Comparison of ENCODE assay signal across 10 mouse cellular contexts in genomic region chr7:118827975-118828416, GRCm38 (mm10). TPM values are rescaled to one million over a fixed set of nuclear protein-coding genes. Genes with fewer than 3 reads are reported as not detected.
A peak's percentile ranks its signal among the peaks of the same experiment; 100 is the strongest.
DNase-seq lines count a peak whose midpoint lies in the region; ATAC-seq and TF ChIP-seq lines count a peak whose summit lies in the region.
"Had no signal": no experiment of that assay in that cellular context is flagged by ENCODE, and none has a peak within 500 bp of the region (broad histone marks: within the 10 kb centered on the region; RNA-seq: fewer than 3 reads in every experiment).

No protein-coding gene starts in this region.

- TF ChIP-seq EP300 in MEL (IDR thresholded peaks at IDR 0.05; ENCODE audit: low read depth in 1 of 2, low read length in 2 of 2), result 0 out of 4 replicates have a peak, but pooled peaks of 1 of the 2 experiments have one; percentile 4

- H3K79me2 ChIP-seq in MEL (ENCODE audit: control insufficient read depth, insufficient read depth, low read length, poor library complexity), result no peaks in the 10 kb centered on the region

- no peak overlapping the region for H3K9ac ChIP-seq in MEL (ENCODE audit: control insufficient read depth, low read depth, low read length, poor library complexity, severe bottlenecking)
- no peak overlapping the region for H3K9ac ChIP-seq in embryonic facial prominence, embryonic 14.5 days (ENCODE audit: low read depth, low read length)

- no peak overlapping the region for H3K4me3 ChIP-seq in MEL (ENCODE audit: control insufficient read depth in 1 of 2, insufficient read depth in 1 of 2, low read depth in 2 of 2, low read length in 2 of 2)
- no peak overlapping the region for H3K4me3 ChIP-seq in embryonic facial prominence, embryonic 14.5 days (ENCODE audit: low read depth, low read length)

- no peaks in the 10 kb centered on the region for H3K9me3 ChIP-seq in MEL (replicated peaks; ENCODE audit: insufficient read depth, low read length)
- no peaks in the 10 kb centered on the region for H3K9me3 ChIP-seq in embryonic facial prominence, embryonic 14.5 days (ENCODE audit: control insufficient read depth, low read length)

- H3K27me3 ChIP-seq in MEL (ENCODE audit: control insufficient read depth in 1 of 2, insufficient read depth in 2 of 2, low read length in 2 of 2), result no peaks in the 10 kb centered on the region
- no peaks in the 10 kb centered on the region for H3K27me3 ChIP-seq in embryonic facial prominence, embryonic 14.5 days (replicated peaks; ENCODE audit: control insufficient read depth, insufficient read depth, low read length)

- no peak for TF ChIP-seq RAD21 in MEL (IDR thresholded peaks at IDR 0.05; ENCODE audit: low read depth, low read length)

- TF ChIP-seq CTCF in MEL (IDR thresholded peaks at IDR 0.05 in 2 of 3, conservative IDR thresholded peaks at IDR 0.05 in 1 of 3; ENCODE audit: control insufficient read depth in 1 of 3, insufficient read depth in 1 of 3, low read depth in 2 of 3, low read length in 3 of 3, poor library complexity in 1 of 3, severe bottlenecking in 1 of 3), result no peak

- H3K36me3 ChIP-seq in MEL (ENCODE audit: control insufficient read depth in 1 of 2, insufficient read depth in 2 of 2, low read length in 2 of 2), result peaks cover 4 to 7% of the 10 kb centered on the region in 2 experiments
- peaks cover 17% of the 10 kb centered on the region for H3K36me3 ChIP-seq in embryonic facial prominence, embryonic 14.5 days (ENCODE audit: control insufficient read depth, insufficient read depth, low read length)

- intact Hi-C loops in heart, postnatal 14 days (cut with DNase I), result no loop called here

- no peak for DNase-seq in frontal cortex, postnatal 36 days (ENCODE audit: low spot score in 2 of 2)
- DNase-seq in MEL (ENCODE audit: low read depth, low spot score), result peak; percentile 54
- peak; percentile 35 for DNase-seq in embryonic facial prominence, embryonic 14.5 days (ENCODE audit: low spot score)
- DNase-seq in heart, adult 8-10 months (ENCODE audit: low spot score), result no peak
- no peak for DNase-seq in heart, postnatal 14 days
- DNase-seq in retina, embryonic 14.5 days (ENCODE audit: low spot score), result no peak
- DNase-seq: left cerebral cortex, postnatal 4 days; right cerebral cortex, postnatal 4 days had no signal

- peaks cover 7 to 9% of the 10 kb centered on the region in 2 experiments; a peak in 3 of 4 replicates for H3K4me1 ChIP-seq in MEL (ENCODE audit: control insufficient read depth in 1 of 2, insufficient read depth in 2 of 2, low read length in 2 of 2)
- no peaks in the 10 kb centered on the region for H3K4me1 ChIP-seq in embryonic facial prominence, embryonic 14.5 days (ENCODE audit: control insufficient read depth, insufficient read depth, low read length)

- H3K4me2 ChIP-seq in embryonic facial prominence, embryonic 14.5 days (ENCODE audit: low read depth, low read length), result no peak overlapping the region

- ATAC-seq in frontal cortex, adult (ENCODE audit: low TSS enrichment), result peak; percentile 51
- ATAC-seq in embryonic facial prominence, embryonic 14.5 days (ENCODE audit: low read depth), result peak; percentile 48
- ATAC-seq in megakaryocyte, adult 5-6 weeks (ENCODE audit: poor library complexity, severe bottlenecking), result peak; percentile 50

- TF ChIP-seq POLR2A in MEL (IDR thresholded peaks at IDR 0.05; ENCODE audit: control insufficient read depth in 1 of 2, insufficient read depth in 1 of 2, low read depth in 1 of 2, low read length in 2 of 2, poor library complexity in 1 of 2), result no peak

- 37% methylated on average over 5 of the region's 5 CpGs for WGBS in embryonic facial prominence, embryonic 14.5 days

- no peak overlapping the region for H3K27ac ChIP-seq in MEL (ENCODE audit: control insufficient read depth, low read depth, low read length)
- H3K27ac ChIP-seq in embryonic facial prominence, embryonic 14.5 days (replicated peaks; ENCODE audit: low read depth, low read length), result no peak overlapping the region

TF ChIP-seq in MEL, 35 proteins besides CTCF, POLR2A, EP300 and RAD21:
- TF ChIP-seq SMC3 (IDR thresholded peaks at IDR 0.05; ENCODE audit: low read depth, low read length) (no peak), USF1 (IDR thresholded peaks at IDR 0.05; ENCODE audit: low read depth, low read length) (no peak), ETS1 (IDR thresholded peaks at IDR 0.05; ENCODE audit: low read depth, low read length) (0 out of 2 replicates have a peak, but pooled peaks have one; percentile 51), ZMIZ1 (IDR thresholded peaks at IDR 0.05; ENCODE audit: low read depth, low read length) (no peak)

RNA-seq across cellular contexts. Expression of gene Iqck, which starts 27.6 kb away (rescaled TPM):
- 0.20 and 0.39 TPM in 2 replicates for total RNA-seq in MEL (2012; rRNA removed)
- polyA plus RNA-seq in MEL (2012; ENCODE audit: insufficient read depth in 1 of 2, insufficient read length in 2 of 2, low read depth in 1 of 2, low replicate concordance in 2 of 2, missing spikeins in 1 of 2), result under 1 TPM in 1 of 2 experiments, not detected in 1; 0.40 TPM
- 3.2 and 4.5 TPM in 2 replicates for polyA plus RNA-seq in embryonic facial prominence, embryonic 14.5 days (2014; fragmentation: Nextera tagmentation; extraction: Ambion mirVana)
- total RNA-seq in megakaryocyte, adult 5-6 weeks (2015), result 0.48 TPM in 1 of 2 replicates, not detected in the other
- 0.40 TPM in 1 of 2 replicates, not detected in the other for total RNA-seq in megakaryocyte, adult 5-6 weeks (2017)
- total RNA-seq in heart, adult 8-10 months (2022), result under 1 TPM; 0.32 to 0.72 (median 0.49) TPM
- under 1 TPM; 0.27 to 0.60 TPM for total RNA-seq in heart, postnatal 14 days (2021)

RNA-seq across cellular contexts. Expression of gene Knop1, which starts 28.1 kb away (rescaled TPM):
- total RNA-seq in MEL (2012; rRNA removed), result 40.3 and 46.8 TPM in 2 replicates
- 10 to 100 TPM in 1 of 2 experiments, not detected in 1; 66.9 TPM for polyA plus RNA-seq in MEL (2012; ENCODE audit: insufficient read depth in 1 of 2, insufficient read length in 2 of 2, low read depth in 1 of 2, low replicate concordance in 2 of 2, missing spikeins in 1 of 2)
- 74.2 and 83.4 TPM in 2 replicates for polyA plus RNA-seq in embryonic facial prominence, embryonic 14.5 days (2014; fragmentation: Nextera tagmentation; extraction: Ambion mirVana)
- total RNA-seq in megakaryocyte, adult 5-6 weeks (2015), result 12.1 and 13.2 TPM in 2 replicates
- total RNA-seq in megakaryocyte, adult 5-6 weeks (2017), result 20.2 and 40.0 TPM in 2 replicates
- total RNA-seq in heart, adult 8-10 months (2022), result 10 to 100 TPM; 13.0 to 14.8 (median 14.0) TPM
- total RNA-seq in heart, postnatal 14 days (2021), result 10 to 100 TPM; 16.9 to 18.4 TPM

Comparison
In these comparisons a context has a peak if more than half of its experiments do, and no peak if none do; other contexts are left out.
1. DNase-seq: peak in MEL (single experiment) and embryonic facial prominence, embryonic 14.5 days (single experiment); none in frontal cortex, postnatal 36 days (0 of 2), heart, adult 8-10 months (single experiment), heart, postnatal 14 days (0 of 2) and retina, embryonic 14.5 days (single experiment).
2. Peak in every context shown above with its lines, with median percentiles within 50 percentile points of each other: ATAC-seq.